Mouse (Mus musculus) testis, adult 2 months (tissue): ENCODE data around the gene Kcnk4. TPM values are rescaled to one million over a fixed set of nuclear protein-coding genes. Genes with fewer than 3 reads are reported as not detected.

ENCODE experiments used
- H3K27ac ChIP-seq: fragments of 200-500 bp; 2 replicates; pipeline ENCODE4 v1.5.1; 2012; ENCODE audit warnings: low read depth, low read length; ENCODE audit not compliant: control insufficient read depth, insufficient read depth
- H3K27me3 ChIP-seq: fragments of 200-500 bp; 2 replicates; pipeline ENCODE4 v1.6.1; 2012; ENCODE audit warnings: mild to moderate bottlenecking, low read length, moderate library complexity; ENCODE audit not compliant: control insufficient read depth, insufficient read depth
- H3K36me3 ChIP-seq: fragments of 200-500 bp; 2 replicates; pipeline ENCODE4 v1.6.1; 2012; ENCODE audit warnings: mild to moderate bottlenecking, low read length; ENCODE audit not compliant: control insufficient read depth, insufficient read depth
- H3K4me1 ChIP-seq: fragments of 200-500 bp; 2 replicates; pipeline ENCODE4 v1.6.1; 2012; ENCODE audit warnings: low read length; ENCODE audit not compliant: control insufficient read depth, insufficient read depth
- H3K4me3 ChIP-seq: fragments of 200-500 bp; 2 replicates; pipeline ENCODE4 v1.5.1; 2012; ENCODE audit warnings: low read depth, mild to moderate bottlenecking, low read length, moderate library complexity, mixed read lengths; ENCODE audit not compliant: control insufficient read depth
- CTCF ChIP-seq: fragments of 200-500 bp; IDR thresholded peaks from 2 replicates; pipeline ENCODE4 v1.5.1; 2012; ENCODE audit warnings: low read depth, mild to moderate bottlenecking, inconsistent platforms, low read length, moderate library complexity; ENCODE audit not compliant: control insufficient read depth, insufficient read depth, insufficient replicate concordance
- POLR2A ChIP-seq: fragments of 200-500 bp; IDR thresholded peaks from 2 replicates; pipeline ENCODE4 v1.6.1; 2012; ENCODE audit warnings: low read depth, mild to moderate bottlenecking, inconsistent platforms, low read length, moderate library complexity; ENCODE audit not compliant: control insufficient read depth
- polyA plus RNA-seq: library from polyadenylated mRNA; depleted of rRNA; stranded (reverse); fragments of >200 nt; gene quantifications from 2 replicates; pipeline ENCODE4 v1.2.3, GENCODE M21; 2012

Kcnk4 gene
- polyA plus RNA-seq, 1 experiment: 1.5 TPM

DNA sequence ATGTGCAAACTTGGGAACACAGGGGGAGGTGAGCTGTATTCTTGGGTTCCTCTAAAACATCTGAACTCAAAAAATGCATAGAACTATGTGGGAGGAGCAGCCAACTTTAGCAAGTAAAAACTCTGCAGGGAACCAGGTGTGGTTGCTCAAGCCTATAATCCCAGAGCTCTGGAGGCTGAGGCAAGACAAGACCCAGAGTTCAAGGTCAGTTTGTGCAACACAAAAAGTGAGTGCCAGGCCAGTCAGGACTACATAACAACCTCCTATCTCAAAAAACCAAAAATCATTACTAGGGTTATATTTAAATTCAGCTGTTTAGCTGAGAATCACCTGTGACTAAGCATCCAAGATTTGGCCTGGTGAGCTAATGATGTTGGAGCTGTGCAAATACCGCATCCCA lies 2.3 kb downstream of the Kcnk4 start:
- H3K36me3 ChIP-seq: no peaks in the 10 kb centered on the region
- TF ChIP-seq CTCF: no peak
- TF ChIP-seq POLR2A: no peak
- H3K4me1 ChIP-seq: peaks cover 29% of the 10 kb centered on the region
- no peaks in the 10 kb centered on the region for H3K27me3 ChIP-seq
- no peak overlapping the region for H3K4me3 ChIP-seq
- no peak overlapping the region for H3K27ac ChIP-seq

DNA sequence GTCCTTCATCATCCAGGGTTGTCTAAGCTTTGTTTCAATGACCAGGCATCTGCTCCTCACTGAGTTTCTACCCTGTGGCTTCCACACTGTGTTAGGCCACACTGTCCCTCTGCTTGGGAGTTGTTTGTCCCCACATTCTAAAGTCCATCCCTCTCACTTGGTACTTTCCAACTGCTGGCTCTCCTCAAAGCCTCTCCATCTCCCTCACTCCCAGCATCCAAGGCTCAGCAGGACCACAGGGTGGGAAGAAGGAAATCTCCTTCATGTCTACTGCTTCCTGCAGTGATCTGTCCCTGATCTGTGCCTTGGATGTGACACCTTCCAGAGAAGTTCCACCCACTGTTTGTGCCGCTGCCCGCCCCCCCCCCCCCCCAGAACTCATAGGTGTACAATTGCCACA lies 3.3 kb downstream of the Kcnk4 start:
- TF ChIP-seq CTCF (no peak), POLR2A (no peak)
- H3K36me3 ChIP-seq: no peaks in the 10 kb centered on the region
- peaks cover 37% of the 10 kb centered on the region for H3K4me1 ChIP-seq
- H3K27ac ChIP-seq: no peak overlapping the region
- H3K4me3 ChIP-seq: no peak overlapping the region
- no peaks in the 10 kb centered on the region for H3K27me3 ChIP-seq

DNA sequence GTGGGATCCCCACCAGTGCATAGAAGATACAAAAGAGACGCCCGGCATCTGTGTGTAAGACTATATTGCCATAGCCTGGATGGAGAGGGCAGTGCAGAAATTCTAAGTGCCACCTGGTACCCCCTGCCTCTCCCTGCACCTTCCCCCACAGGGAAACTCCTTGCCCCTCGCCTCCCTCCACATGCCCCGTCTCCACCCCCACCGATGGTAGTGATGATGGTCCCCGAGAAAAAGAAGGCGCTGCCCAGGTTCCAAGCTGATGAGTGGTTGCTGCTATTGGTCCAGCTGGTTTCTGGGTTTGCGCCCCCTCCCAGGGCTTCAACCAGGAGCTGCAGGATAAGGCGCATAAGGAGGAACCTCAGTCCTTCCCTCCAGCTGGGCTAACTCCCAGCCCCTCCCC lies 6.2 kb downstream of the Kcnk4 start:
- H3K4me3 ChIP-seq: no peak overlapping the region
- TF ChIP-seq POLR2A (no peak), CTCF (no peak)
- H3K27ac ChIP-seq: no peak overlapping the region
- no peaks in the 10 kb centered on the region for H3K36me3 ChIP-seq
- H3K4me1 ChIP-seq: peaks cover 38% of the 10 kb centered on the region
- H3K27me3 ChIP-seq: no peaks in the 10 kb centered on the region

DNA sequence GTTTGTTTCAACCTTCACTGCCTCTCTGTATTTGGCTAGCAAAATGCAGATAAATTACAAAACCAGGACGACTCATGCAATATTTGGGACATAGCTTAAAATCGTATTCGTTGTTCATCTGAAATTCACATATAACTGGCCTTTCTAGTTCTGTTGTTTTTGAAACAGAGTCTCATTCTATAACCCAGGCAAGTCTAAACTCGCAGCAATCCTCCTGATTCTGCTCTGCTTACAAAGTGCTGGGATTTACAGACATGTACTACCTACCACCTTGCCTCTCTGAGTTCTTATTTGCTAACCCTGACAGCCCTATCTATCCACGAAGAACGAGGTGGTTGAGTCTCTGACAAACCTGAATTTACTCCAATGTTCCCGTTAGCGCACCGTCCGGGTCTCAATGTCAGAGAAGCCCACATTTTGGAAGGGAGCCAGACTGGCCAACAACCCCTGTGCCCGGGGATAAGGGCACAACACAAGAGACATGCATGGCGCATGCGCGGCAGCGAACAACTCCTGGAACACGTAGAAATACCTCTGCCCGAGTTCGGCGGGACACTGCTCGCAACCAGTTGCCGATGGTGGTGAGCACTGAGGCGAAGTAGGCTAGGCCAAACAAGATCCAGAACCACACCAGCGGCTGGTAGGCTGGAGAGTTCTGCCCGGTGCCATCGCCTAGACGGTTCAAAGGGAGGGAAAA lies 7.6 kb downstream of the Kcnk4 start:
- no peak overlapping the region for H3K27ac ChIP-seq
- H3K27me3 ChIP-seq: no peaks in the 10 kb centered on the region
- TF ChIP-seq POLR2A (no peak), CTCF (no peak)
- H3K4me1 ChIP-seq: peaks cover 45% of the 10 kb centered on the region
- H3K4me3 ChIP-seq: peak overlapping the region; percentile 3
- H3K36me3 ChIP-seq: no peaks in the 10 kb centered on the region

DNA sequence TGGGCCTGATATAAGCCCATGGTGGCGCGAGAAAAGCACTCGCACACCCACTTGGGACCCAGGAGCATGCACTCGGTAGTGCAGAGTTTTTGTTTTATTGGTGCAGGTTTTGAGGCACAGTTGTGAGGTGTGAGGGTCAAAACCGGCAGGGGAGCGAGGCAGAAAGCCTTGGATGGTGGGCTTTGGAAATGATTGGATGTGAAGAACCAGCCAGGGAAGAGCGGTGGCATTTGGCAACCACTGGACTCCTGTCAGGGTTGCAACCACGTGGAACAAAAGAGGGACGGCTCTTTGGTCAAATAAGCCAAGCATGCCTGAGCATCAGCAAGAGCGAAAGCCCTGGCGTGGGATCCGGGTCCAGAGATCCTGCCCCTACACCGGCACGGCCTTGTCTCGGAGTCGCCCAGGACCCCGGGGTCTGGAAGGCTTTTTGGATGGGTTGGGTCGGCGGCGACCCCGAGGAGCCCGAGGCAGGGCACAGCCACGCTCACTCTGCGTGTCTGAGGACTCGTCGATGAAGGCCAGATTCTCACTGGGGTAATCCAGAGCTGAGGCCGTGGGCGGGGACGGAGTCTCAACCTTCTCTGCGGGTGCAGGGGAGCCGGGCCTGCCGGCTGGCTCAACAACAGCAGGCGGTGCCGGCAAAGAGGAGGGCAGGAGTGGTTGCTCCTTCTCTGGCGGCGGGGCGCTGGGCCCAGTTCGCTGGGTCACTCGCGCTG lies 8.5 kb downstream of the Kcnk4 start:
- H3K36me3 ChIP-seq: no peaks in the 10 kb centered on the region
- H3K4me3 ChIP-seq: peak overlapping the region; percentile 85
- no peaks in the 10 kb centered on the region for H3K27me3 ChIP-seq
- no peak overlapping the region for H3K27ac ChIP-seq
- TF ChIP-seq CTCF: no peak
- H3K4me1 ChIP-seq: peaks cover 41% of the 10 kb centered on the region

DNA sequence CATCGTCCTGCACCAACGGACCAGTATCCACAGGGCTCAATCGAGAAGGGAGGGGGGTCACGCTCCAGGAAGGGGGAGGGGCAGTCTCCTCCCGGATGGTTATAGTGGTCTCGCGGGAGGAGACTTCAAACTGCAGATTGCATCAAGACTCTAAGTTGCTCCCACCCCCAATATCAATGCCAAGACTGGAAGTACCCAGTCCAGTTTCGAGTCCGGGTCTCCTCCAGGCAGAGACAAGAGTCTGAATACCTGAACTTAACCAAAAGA lies 9.1 kb downstream of the Kcnk4 start, which contains the start of gene Catsperz:
Gene Catsperz, minus strand, starts transcription at position 74 of the 267 bp plus-strand sequence.
- TF ChIP-seq CTCF: no peak
- TF ChIP-seq POLR2A: peak; percentile 69; the same call in 1 of the 2 replicates

DNA sequence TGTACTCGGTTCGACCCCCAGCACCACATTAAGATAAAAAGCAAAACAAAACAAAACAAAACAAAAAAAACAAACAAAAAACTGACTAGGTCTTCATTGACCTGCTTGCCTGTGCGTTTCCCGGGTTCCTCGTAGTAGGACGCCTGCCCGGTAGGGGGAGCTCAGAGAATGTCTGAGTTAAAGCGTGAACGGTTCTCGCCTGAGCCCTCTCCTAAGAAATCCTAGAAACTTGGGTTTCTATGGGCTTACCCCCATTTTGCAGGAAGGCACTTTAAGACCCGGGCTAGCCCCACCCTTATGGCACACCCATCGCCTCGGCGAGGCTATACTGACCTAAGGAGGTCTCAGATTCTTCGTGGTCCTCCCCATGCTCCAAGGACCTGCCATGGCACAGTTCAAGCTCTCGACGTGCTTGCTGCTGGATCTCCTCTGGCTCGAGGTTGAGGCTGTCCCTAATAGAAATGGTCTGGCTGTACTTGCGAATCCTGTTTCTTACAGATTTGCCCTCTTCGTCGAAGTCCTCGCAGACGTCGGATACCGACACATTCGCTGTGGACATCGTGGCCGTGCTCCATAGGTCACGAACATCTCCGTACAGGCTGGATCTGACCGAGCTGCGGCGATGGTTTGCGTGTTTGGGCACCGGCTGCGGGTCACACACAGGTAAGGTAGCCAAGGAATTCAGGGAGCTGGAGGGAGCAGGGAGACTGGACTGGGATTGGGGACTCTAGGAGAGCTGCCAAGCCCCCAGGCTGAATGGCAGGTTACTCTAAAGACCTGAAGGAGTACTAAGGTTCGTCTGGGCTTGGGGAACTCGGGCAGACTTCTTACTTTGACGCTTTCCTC lies 9.6 kb downstream of the Kcnk4 start:
- H3K27ac ChIP-seq: peak overlapping the region; percentile 61
- H3K36me3 ChIP-seq: no peaks in the 10 kb centered on the region
- H3K4me1 ChIP-seq: peaks cover 50% of the 10 kb centered on the region
- peak overlapping the region; percentile 85 for H3K4me3 ChIP-seq
- H3K27me3 ChIP-seq: no peaks in the 10 kb centered on the region
- peak; percentile 48; the same call in 1 of the 2 replicates for TF ChIP-seq CTCF
- no peak for TF ChIP-seq POLR2A

More for the DNA sequence above, 9.1 kb downstream of the Kcnk4 start, which contains the start of gene Catsperz:
- Histone ChIP-seq H3K4me1 (peaks cover 45% of the 10 kb centered on the region), H3K4me3 (peak within 1 kb of the TSS; percentile 85), H3K36me3 (no peaks in the 10 kb centered on the region), H3K27me3 (no peaks in the 10 kb centered on the region), H3K27ac (peak within 1 kb of the TSS; percentile 61)
